Mouse (Mus musculus): Measurements from ENCODE around the gene Dph1.
A peak's percentile ranks its signal among the peaks of the same experiment; 100 is the strongest.
"Not testable (repeated sequence)": the region's sequence is repeated elsewhere in the genome, so short reads cannot be mapped to it uniquely, and the experiment has no call there.

The Dph1 gene

DNA sequence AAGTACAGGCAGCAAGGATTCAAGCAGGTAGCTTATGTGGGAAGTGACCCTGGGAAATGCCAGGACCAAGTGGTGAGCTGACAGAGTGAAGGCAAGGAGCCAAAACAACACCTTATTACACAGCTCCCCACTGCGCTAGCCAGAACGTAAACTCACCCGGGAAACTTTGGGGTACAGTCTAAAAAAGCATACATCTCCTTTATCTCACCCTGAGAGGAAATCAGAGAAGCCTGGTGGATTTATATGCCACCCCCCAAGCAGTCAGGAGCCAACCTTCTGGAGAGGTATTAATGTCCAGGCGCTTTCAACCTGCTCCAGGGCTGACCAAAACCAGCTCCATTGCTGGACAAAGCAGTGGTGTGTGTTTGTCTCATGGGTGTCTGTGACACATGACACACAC is 12.9 kb upstream of the Dph1 start:
- no peak for DNase-seq (ENCODE audit: low spot score in 2 of 2)

DNA sequence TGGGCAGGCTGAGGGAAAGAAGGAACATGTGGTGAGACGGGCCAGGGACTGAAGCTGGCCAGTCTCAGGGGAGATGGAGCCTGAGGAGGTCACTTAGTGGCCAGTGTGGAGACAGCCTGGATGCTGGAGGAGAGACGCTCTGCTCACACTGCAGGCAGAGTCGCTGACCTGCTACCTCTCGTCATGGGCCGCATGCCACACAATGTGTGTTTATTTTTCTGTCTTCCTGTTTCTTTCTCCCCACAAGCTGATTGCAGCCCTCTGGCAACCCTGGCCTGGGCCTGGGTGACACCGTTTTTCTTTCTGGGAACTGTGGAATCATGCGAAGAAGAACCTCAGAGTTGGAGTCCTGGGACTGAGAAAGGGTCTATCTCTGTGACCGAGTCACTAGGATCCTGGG is 10.7 kb upstream of the Dph1 start:
- DNase-seq (ENCODE audit: low spot score in 2 of 2): no peak

DNA sequence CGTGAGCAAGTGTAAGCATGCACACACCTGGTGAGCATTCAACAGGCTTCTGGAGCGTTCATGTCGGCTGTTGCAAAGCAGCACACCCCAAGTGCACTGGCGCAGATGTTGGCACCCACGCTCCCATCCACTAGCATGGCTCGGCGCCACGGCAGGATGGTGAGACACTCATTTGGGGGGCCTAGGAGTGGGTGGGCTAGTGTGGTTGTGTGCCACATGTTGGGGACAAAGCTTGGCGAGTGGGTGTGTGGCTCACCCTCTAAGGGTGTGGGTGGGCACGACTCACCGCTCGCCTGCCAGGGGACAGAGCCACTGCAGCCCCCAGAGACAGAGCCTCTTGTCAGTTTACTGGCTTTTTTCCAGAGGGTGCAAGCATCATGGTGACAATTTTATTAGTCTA is 9.9 kb upstream of the Dph1 start:
- no peak for DNase-seq (ENCODE audit: low spot score in 2 of 2)

DNA sequence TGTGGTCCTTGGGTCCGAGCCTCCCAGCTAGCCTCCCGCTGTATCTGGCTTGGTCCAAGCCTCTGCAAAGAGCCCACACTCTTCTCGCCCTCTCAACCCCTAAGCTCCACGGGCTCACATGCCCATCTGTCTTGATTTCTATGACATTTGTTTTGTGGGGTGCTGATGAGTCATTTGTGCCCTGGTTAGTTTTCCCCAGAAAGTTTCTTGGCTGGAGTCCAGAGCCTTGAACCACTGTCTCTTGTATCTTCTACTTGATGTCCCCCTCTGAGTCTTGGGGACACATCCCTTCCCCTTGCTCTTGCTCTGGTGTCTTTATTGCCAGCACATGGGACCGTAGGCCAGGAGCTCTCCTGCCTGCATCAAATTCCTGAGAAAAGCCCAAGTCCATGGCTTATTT is 8.9 kb upstream of the Dph1 start:
- no peak for DNase-seq (ENCODE audit: low spot score in 2 of 2)

DNA sequence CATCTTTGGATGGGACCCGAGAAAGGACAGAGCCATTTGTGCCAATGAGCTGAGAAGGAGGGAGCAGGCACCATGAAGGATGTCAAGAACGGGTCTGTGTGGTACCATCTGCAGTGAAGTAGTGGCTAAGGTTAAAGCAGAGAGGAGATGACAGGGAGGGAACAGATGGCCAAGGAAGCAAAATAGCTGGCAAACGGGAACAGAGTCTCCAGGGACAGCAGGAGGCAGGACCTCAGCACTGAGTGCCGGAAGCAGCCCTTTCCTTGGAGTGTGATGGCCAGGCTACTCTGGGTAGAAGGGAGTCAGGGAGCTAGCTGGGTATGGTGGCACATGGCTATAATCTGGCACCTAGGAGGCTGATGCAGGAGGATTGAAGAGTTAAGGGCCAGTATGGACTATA is 7.8 kb upstream of the Dph1 start:
- no peak for DNase-seq (ENCODE audit: low spot score in 2 of 2)

DNA sequence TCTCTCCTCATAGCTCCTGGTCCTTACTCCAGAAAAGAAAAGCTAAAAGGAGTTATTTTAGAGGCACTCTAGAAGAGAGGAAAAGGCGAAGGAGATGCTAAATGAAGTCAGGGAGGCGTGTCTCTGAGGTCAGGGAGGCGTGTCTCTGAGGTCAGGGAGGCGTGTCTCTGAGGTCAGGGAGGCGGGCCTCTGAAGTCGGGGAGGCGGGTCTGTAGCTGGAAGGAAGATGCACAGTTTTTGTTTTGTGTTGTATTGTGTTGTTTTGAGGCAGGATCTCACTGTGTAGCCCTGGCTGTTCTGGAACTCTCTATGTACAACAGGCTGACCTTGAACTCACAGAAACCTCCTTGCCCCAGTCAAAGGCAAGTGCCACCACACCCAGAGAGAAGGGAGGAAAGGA is 6.9 kb upstream of the Dph1 start:
- no peak for DNase-seq (ENCODE audit: low spot score in 2 of 2)

DNA sequence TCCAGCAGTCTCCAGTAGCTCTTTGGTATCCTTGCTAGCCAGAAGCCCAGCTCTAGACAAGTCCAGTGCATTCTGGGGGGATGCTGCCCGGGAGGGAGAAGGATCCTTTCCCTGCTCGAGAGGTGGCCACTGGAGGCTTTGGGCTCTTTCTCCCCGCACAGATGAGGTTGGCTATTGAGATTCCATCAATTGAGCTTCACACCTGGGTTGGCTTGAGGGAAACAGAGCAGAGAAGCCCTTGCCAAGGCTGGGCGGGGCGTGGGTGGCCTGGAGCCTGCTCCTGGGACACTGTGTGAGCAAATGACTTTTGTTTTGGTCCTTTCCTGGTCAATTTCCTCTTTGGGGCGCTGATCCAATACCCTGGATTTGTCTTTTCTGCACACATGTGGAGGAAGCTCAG is 5.1 kb upstream of the Dph1 start:
- DNase-seq (ENCODE audit: low spot score in 2 of 2): no peak

DNA sequence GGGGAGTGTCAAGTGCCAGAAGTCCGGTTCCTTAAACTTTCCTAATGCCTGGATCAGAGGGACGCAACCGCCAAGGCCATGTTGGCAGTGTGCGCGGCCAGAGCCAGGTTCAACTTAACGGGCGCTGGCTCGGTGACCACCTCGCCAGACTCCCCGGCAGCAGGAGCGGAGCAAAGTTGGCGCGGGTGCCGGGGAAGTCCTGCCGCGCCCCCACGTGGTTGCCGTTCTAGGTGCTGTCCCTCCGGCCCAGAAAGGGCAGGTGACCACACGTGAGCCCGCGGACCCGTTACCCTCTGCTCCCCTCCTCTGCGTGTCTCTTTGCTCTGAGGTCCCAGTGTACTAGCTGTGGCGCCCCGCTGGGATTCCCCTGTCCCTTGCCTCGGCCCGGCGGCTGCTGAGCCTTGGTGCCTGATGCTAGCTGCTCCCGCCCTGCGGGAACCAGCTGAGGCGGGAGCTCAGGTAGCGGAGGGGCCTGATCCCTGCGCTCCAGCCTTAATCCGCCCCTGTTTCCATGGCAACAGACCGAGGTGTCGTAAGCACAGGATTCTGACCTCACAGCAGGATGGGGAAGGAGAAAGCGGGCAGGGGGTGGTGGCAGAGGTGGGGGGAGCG is 3.9 kb upstream of the Dph1 start:
- peak; percentile 32 to 56 for DNase-seq (ENCODE audit: low spot score in 2 of 2)

DNA sequence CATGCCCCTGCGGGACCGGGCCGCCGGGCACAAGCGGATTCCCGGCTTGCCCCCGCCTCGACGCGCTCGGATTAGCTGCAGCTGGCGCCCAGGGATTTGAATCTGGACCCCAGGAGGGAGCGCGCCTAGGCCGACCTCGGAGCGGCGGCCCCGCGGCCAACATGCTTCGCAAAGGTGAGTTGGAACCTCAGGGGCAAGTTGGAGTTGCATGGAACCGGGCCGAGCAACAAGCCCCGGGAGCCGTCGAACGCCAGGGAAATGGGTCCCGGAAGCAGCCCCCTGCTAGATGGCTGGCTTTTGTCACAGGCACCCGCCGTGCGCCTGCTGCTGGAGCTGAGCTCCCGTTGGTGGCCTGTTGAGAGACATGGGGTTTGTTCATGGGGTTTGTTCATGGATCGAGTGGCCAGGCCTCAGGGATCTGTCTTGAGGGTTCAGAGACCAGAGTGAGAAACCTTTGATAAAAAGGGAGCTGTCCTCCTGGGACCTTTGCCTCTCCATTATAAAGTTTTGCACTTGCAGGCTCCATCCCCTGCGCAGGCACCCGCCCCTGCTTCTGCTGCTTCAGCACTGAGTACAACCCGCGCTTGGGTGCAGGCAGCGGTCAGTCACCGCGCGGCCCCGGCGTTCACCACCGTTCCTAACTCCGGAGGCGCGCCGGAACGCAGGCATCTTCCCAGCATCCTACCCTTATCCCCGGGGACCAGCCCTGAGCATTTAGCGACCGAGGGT is 3.2 kb upstream of the Dph1 start:
- DNase-seq (ENCODE audit: low spot score in 2 of 2): peak in 1 of 2 experiments; percentile 27

DNA sequence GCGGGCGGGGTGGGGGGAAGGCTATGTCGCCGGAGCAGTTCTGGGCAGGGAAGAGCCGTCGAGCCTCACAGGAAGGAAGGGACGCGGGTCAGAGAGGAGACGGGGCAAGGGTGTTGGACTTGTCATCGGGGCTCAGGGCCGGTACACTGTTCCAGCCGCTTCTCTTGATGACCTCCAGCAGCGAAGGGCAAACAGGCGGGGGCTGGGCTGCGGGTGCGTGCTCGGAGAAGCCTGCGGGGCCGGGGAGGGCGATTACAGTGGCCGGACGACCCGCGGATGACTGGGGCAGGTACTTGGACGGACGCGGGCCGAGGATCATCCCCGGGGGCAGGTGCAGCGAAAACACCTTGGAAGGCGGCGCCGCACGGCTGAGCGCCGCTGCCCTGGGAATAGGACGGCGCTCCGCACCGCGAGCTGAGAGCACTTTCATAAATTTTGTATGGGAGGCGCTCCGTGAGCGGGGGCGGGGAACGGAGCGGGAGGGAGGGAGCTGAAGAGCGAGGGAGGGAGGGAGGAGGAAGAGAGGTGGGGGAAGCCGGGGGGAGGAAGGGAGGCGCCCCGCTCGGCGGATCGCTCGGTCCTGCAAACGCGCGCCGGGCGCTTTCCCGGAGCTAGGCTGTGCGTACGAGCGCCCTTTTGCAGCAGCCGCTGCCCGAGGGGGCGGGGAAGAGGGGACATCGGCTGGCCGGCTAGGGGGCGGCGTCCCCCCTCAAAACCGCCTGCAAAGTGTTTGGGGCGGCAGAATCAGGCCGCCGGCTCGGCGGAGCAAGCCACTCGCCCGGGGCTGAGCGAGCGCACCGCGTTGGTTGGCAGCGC is 2.4 kb upstream of the Dph1 start, which contains the start of gene Rtn4rl1:
Rtn4rl1 (plus strand) TSS at position 528 of the 816 bp plus-strand sequence.
- DNase-seq (ENCODE audit: low spot score in 2 of 2): peak; percentile 38 to 58

DNA sequence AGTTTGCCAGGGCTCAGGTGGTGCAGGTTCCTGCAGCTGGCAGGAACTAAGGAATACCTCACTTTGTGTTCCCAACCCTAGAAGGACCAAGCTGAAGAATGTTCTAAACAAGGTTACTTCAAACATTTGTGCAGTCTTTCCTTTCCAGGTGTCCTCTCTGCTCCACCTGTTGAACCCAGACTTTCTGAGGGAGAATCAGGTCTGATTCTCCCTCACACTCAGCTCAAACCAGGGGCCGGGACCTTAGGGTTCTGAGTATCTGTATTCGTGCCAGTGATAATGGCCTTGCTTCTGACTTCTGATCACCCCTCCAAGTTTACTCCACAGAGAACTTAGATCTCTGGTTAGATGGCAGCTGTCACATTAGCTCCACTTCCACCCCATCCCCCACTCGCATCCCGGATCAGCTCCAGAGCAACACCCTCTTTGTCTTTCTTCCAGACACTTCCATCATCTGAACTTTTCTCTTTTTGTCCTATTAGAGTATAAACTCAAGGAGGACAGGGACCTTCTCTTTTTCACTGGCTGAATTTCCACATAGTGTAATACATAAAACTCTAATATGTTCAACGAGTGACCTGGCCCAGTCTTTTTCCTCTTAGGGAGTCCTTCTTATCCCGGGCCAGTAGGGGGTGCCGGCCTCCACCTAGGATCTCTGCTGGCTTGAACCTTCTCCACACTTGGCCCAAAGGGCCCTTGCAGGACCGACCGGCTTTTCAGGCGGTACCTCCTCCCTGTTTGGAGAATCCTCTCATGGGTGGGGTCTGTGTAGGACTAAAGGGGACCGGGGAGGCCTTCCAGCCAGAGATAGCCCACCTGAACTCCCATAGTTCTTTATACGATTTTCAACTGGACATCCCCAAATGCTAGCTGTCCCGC is 1.5 kb upstream of the Dph1 start:
- DNase-seq (ENCODE audit: low spot score in 2 of 2): peak; percentile 41 to 80

DNA sequence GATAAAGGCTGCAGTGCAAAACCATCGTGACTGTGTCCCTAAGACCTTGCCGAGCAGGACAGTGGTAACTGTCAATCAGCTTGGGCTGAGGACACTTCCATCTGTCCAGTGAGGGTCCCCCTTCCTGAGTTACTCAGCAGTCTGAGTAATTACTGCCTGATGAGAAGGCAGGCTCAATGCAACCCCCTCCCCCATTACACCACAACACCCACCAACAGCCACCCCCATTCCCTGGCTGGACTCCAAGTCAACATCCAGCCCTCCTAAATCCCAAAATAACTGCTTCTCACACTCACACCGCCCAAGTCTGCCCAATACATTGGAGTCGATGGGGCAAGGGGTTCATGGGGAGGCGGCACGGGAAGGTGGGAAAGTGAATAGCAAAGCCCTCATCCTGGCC is 800 bp upstream of the Dph1 start:
- DNase-seq (ENCODE audit: low spot score in 2 of 2): no peak

DNA sequence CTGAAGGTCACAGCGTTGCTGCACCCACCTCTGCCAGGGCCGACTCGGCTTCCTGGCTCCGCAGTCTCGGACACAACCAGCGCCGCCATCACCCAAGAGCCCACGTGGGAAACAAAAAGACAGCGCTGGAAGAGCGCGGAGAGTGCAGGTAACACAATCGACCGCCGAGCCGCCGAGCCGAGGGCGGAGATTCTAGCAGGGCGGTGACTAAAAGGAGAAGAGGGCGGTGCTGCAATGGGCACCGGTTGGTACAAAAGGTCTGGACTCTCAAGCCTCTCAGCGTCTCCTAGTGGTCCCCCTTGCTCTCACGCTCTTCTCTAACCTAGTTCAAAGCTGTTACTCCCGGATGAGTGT is 693 bp downstream of the Dph1 start:
- peak; percentile 63 to 90 for DNase-seq (ENCODE audit: low spot score in 2 of 2)

DNA sequence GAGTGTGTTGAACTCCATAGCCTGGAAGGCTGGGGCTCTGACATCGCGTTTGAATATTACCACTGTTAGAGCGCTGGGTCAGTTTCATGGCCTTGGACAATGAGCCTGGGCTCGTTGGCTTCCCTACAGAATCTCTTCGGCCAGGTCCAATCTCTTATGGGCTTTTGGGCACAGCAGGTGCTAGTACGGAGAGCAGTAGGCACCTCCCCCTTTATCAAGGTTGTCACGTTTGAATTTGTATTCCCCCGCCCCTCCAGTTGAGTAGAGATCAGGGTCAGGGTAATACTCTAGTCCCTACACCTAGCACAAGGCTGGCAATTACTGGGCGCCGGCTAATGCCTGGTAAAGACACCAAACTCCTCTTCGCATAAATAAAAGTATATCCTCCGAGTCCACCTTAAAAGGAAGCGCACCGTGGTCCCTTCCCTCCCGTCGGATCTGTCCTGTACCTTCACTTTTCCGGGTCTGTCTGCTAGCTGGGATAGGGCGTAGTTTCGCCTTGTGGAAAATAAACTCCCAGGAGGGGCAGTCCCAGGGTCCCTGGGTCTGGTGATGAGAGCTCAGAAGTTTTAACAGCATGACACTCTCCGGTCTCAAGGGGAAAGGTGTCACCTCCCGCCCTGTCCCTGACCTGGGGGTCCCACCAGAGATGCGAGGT is 1.2 kb downstream of the Dph1 start:
- no peak for DNase-seq (ENCODE audit: low spot score in 2 of 2)

DNA sequence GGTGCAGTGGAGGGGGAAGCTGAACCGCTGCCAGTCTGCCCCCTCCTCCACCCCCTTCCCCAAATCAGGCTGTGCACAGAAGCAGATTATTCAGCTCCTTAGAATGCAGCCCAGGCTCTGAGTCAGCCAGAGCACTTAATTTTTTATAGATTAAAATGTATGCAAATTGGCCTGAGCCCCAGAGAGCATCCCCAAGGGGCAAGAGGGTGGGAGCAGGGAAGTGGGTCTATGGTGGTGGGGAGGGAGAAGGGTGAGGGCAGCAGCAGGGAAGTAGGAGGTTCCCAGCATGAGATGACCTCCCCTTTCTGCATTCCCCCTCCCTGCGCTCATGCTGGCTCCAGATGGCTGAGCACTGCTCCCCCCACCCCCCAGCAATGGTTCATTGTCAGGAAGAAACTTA is 6.1 kb downstream of the Dph1 start:
- DNase-seq (ENCODE audit: low spot score in 2 of 2): no peak

DNA sequence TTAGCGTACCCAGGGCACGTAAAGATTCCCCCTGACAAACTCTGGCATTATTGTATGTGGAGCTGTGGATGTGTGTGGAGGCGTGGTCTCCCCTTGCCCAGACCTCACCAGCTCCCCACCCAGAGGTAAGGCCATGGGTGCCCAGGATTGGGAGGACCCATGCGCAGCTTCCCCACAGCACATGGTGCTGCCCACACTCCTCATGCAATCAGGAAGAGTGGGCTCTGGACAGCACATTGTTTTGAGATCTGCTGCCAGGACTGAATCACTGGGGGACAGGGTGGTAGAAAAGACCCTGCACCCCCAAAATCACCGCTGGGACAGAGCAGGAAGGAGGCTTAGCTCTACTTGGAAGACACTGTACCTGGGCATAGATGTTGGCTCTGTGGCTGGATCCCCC is 6.5 kb downstream of the Dph1 start:
- no peak for DNase-seq (ENCODE audit: low spot score in 2 of 2)

DNA sequence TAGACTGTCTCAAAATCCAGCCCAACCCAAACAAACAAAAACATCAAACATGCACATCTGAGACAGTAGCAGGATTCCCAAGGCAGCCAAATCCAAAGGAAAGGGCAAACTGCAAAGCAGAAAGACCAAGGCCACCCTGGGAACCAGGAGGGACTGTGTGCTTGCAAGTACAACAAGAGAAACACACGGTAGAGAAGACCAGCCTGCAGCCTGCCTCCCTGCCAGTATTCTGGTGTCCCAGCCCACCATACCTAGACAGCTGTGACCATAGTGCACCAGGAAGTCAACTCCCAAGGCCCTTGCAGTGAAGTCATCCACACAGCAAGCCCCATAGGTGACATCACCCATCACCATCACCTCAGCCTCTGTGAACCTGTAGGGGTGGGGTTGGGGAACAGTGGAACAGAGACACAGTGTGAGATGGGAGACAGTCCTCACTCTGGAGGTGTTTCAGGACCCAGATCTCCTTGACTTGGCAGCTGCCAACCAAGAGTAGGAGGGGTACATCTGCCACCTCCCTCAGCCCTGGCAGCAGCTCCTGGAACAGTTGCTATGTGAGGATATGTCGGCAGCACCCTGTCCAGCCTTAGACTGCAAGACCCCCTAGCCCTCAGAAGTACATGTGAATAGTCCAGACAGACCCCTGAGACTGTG is 7.0 kb downstream of the Dph1 start:
- no peak for DNase-seq (ENCODE audit: low spot score in 2 of 2)

DNA sequence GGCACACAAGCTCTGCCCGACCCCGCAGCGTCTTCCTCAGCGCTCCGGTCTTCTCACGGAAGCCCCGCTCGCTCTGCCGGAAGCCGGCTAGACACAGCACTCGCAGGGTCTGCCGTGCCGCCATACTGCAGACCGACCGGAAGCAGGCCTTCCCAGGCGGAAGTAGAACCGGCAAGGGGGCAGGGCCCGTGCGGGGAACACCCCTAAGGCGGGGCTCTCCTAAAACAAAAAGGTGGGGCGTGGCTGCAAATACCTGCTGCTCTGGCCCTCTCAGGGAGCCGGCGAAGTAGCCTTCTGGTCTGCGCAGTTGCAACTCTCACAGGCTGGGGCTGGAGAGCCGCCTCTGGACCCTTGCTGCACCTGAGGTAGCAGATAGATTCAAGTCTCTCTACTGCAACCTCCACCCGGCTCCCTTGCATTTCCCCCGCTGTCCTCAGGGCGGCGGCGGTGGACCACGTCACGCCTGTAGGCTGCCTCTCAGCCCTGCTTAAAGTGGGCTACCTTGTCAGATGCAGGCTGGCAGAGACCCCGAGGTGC is 12.3 kb downstream of the Dph1 start, which contains the start of gene Ovca2:
Ovca2 (minus strand) TSS at position 164 of the 537 bp plus-strand sequence.
- peak; percentile 81 to 90 for DNase-seq (ENCODE audit: low spot score in 2 of 2)

DNA sequence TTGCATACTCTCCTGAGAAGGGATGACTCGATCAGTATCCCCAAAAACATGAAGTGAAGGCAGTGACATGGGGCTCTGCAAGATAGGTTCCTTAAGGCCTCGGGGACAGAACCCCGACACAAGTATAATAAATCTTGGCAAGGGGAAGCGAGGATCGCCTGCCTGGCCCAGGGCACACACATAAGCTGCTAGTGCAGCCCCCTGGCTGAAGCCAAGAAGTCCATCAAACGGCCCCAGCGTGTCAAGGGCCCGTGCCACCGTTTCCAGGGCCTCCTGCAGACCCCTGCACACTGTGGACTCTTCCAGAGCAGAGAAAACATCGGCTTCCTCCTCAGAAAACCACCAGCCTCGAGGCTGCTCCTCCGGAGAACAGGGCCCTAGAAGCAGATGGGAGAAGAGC is 13.0 kb downstream of the Dph1 start:
- DNase-seq (ENCODE audit: low spot score in 2 of 2): no peak

DNA sequence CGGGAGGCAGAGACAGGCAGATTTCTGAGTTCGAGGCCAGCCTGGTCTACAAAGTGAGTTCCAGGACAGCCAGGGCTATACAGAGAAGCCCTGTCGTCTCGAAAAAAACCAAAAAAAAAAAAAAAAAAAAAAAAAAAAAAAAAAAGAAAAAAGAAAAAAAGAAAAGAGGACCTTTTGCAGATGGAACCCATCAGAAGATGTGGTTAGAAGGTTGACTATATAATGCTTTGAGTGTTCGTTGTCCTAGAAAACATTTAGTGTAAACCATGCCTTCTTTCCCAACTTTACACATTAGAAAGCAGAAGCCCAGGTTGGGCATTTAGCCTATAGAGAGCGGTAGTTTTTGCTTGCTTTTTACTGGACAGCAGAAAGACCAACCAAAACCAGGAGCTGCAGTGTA is 16.5 kb downstream of the Dph1 start:
- DNase-seq (ENCODE audit: low spot score in 2 of 2): not testable (repeated sequence)

DNA sequence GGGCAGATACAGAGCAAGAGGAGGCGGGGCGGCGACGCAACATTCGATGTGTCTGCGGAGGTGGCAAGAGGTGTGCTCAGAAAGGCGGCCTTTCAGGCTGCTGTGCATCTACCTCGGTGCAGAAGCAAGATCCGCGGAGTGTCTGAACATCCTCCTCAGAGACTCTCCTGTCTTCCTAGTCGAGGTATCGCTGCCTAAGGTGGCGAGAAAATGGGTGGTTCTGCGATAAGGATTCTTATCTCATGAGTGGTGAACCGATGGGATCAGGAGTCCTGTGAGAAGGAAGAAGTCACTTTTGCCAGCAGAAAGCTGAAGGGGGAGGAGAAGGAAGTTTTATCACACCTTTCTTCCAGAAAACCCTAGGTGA is 17.3 kb downstream of the Dph1 start:
- DNase-seq (ENCODE audit: low spot score in 2 of 2): no peak
